Mouse (Mus musculus) regulatory T cell (primary cell): ENCODE data around the gene Cops7b.

Experiments
- in situ Hi-C: fragments of 300-600 bp; cut with MboI, MseI; formaldehyde crosslinking; loops from one replicate; pipeline ENCODE4 v1.15.1; 2025; ENCODE audit warnings: high pct_unique_total_duplicates

Gene Cops7b

GRCm38 (mm10) chr1:86596512-86596911 is 13.8 kb downstream of the Cops7b start:
- in situ Hi-C loops, result no loop called here

DNA sequence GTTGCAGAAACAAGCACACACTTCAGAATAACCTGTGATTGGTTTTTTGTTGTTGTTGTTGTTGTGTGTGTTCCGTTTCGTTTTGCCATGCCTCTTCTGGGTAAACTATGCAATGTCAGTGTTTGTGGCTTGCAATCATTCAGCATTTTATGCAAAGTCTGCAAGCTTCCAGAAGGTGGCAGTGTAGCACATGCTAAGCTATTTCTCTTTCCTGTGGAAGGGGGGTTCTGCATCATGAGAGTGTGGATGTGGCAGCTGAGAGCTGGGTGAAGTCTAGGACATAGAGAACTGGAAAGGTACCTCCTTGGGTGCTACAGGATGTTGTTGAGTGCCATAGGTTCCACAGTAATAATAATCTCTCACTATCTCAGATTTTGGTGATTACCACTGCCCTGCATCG is 15.8 kb downstream of the Cops7b start:
- in situ Hi-C loops, result no loop called here

GRCm38 (mm10) chr1:86600117-86600516 is 17.4 kb downstream of the Cops7b start:
- in situ Hi-C loops, result no loop called here

GRCm38 (mm10) chr1:86610954-86611353 is 28.2 kb downstream of the Cops7b start:
- in situ Hi-C loops, result no loop called here

DNA sequence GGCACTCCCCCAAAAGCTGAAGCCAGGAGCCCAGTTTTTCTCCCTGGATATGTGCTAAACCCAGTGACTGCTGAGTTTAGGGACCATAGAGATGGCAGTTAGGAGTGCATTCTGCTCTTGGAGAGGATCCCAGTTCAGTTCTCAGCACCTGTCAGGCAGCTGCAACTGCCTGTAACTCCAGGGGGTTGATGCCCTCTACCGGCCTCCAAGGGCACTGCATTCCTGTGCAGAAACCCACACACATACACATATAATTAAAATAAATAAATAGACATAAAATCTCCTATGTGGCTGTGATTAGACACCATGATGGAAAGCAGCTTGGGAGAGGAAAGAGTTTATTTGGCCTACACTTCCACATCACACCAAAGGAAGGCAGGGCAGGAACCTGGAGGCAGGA is 29.4 kb downstream of the Cops7b start:
- in situ Hi-C loops, result no loop called here

- in situ Hi-C loops, result no loop called here
Measured at GRCm38 (mm10) chr1:86614269-86614668, 31.6 kb downstream of the Cops7b start.

GRCm38 (mm10) chr1:86618454-86619125 is 35.9 kb downstream of the Cops7b start:
- in situ Hi-C loops, result no loop called here

GRCm38 (mm10) chr1:86622296-86622695 is 39.6 kb downstream of the Cops7b start:
- in situ Hi-C loops, result no loop called here

GRCm38 (mm10) chr1:86623001-86624000 is 40.6 kb downstream of the Cops7b start:
- in situ Hi-C loops, result no loop called here

- in situ Hi-C loops, result no loop called here
Measured at GRCm38 (mm10) chr1:86628270-86628669, 45.6 kb downstream of the Cops7b start.

- in situ Hi-C loops, result no loop called here
Measured at GRCm38 (mm10) chr1:86629936-86630335, 47.2 kb downstream of the Cops7b start.

DNA sequence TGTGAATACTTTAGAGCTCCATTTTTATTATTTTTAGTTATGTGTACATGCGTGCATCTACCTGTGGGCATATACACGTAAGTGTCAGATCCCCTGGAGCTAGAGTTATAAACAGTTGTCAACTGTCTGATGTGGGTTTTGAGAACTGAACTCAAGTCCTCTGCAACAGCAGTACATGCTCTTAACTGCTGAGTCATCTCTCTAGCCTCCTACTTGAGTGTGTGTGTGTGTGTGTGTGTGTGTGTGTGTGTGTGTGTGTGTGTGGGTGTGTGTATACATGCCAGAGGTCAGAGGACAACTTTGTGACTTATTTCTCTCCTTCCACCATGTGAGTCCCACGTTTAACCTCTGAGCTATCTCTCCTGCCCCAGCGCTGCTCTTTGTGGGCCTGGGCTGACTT is 47.8 kb downstream of the Cops7b start:
- in situ Hi-C loops, result no loop called here

- in situ Hi-C loops, result no loop called here
Measured at GRCm38 (mm10) chr1:86632732-86633380, 50.2 kb downstream of the Cops7b start.

DNA sequence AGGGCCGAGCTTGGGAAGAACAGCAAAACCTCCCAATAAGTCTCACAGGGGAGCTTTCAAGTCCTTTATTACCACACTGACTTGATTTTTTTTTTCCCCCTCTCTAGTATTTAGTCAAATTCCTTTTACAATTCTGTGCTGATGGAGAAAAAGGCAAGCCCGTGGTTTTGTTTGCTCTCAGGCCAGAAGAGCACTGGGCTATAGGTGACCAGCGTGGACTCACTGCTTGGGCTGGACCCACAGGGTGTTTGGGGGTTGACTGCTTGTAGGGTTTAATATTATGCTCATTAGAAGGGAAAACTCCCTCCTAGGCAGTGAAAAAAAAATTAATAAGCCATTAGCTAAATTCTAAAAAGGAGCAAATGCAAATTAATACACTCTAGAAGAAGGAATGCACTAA is 50.7 kb downstream of the Cops7b start:
- in situ Hi-C loops, result no loop called here

- in situ Hi-C loops, result no loop called here
Measured at GRCm38 (mm10) chr1:86633840-86634750, 51.4 kb downstream of the Cops7b start.

- in situ Hi-C loops, result no loop called here
Measured at GRCm38 (mm10) chr1:86634751-86635359, 52.2 kb downstream of the Cops7b start.

- in situ Hi-C loops, result no loop called here
Measured at GRCm38 (mm10) chr1:86643101-86643809, 60.6 kb downstream of the Cops7b start.

DNA sequence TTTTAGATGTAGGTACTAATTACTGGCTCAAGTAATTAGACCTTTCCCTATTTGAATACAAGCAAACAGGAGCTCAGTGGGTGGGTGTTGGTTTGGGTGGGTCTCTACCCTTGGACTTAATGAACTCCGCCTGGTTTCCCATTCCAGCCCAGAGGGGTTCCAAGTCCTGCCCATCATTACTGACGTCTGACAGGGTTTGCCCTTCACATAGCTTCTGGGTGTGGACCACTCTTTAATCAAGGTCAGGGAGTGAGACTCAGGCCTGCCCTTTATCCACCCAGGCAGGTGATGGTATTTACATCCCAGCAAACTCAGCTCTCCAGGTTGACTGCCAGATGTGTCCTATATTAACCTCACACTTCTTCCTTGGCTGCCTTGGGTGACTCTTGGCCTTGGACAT is 64.8 kb downstream of the Cops7b start:
- in situ Hi-C loops, result loop anchor here (5.0 kb wide), 3 partner anchors 45 to 395 kb away; no protein-coding TSS in a partner anchor

DNA sequence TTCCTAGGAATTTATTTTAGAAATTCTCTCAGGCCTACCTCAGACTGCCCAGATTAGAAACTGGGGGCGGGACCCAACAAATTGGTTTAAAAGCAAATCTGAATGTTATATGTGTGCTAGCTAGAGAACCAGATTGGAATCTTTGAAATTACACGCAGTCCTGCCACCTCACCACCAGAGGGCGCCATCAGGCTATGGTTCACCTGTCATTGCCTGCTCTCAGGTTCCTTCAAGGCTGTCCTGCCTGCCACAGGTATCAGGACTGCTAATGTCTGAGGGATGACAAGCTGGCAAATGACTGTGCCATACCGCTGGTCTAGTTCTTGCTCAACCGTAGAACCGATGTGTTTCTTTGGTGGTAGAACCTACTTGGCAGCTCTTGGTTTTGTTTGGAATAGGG is 67.6 kb downstream of the Cops7b start:
- in situ Hi-C loops, result no loop called here

DNA sequence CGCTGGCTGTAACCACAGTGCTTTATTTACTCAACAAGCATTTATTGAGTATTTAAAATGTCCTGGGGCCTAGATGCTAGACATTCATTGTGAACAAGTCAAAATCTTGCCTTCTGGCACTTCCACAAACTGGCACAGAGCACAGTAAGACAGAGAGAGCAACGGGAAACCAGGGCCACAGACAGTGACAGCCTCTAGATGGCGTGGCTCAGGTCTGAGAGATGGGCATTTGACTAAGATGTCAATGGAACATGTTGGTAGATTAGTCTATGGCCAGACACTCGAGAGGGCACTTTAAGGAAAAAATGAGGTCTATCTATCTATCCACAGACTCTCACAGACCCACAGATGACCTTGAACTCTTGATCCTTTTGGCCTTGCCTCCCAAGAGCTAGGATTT is 70.0 kb downstream of the Cops7b start:
- in situ Hi-C loops, result no loop called here
